Mouse (Mus musculus) c-Kit-positive CD71-positive TER-119-positive erythroid progenitor cells, embryonic 14.5 days (primary cell): Measurements from ENCODE around the gene Krt28.

ENCODE experiments used
- DNase-seq: peaks from one replicate; pipeline ENCODE4 v3.0.0-alpha.2; 2013; ENCODE audit warnings: low spot score

Gene Krt28

GRCm38 (mm10) chr11:99366791-99367190 lies 7.9 kb downstream of the Krt28 start:
- no peak for DNase-seq

GRCm38 (mm10) chr11:99364412-99364811 lies 10.3 kb downstream of the Krt28 start:
- DNase-seq = peak; percentile 16

GRCm38 (mm10) chr11:99361423-99361822 lies 13.3 kb downstream of the Krt28 start:
- DNase-seq = no peak

- DNase-seq = no peak
Observed at GRCm38 (mm10) chr11:99351004-99351403, 23.7 kb downstream of the Krt28 start, which contains the start of gene Krt27. Krt27 (minus strand) TSS chr11:99351104.

GRCm38 (mm10) chr11:99339299-99339847 lies 35.3 kb downstream of the Krt28 start:
- no peak for DNase-seq

GRCm38 (mm10) chr11:99337866-99338265 lies 36.8 kb downstream of the Krt28 start, which contains the start of gene Krt26:
Krt26 (minus strand) TSS chr11:99337966.
- DNase-seq = no peak

GRCm38 (mm10) chr11:99333426-99333825 lies 41.3 kb downstream of the Krt28 start:
- DNase-seq = no peak

GRCm38 (mm10) chr11:99329655-99330054 lies 45.0 kb downstream of the Krt28 start:
- no peak for DNase-seq

- no peak for DNase-seq
Observed at GRCm38 (mm10) chr11:99322851-99323250, 51.9 kb downstream of the Krt28 start, which contains the start of gene Krt25. Krt25 (minus strand) TSS chr11:99322951.

- DNase-seq = no peak
Observed at GRCm38 (mm10) chr11:99321094-99321493, 53.6 kb downstream of the Krt28 start.

- DNase-seq = no peak
Observed at GRCm38 (mm10) chr11:99319127-99319526, 55.6 kb downstream of the Krt28 start.

GRCm38 (mm10) chr11:99316543-99316942 lies 58.2 kb downstream of the Krt28 start:
- DNase-seq = no peak
